Comparison of ENCODE assay signal across 13 mouse cellular contexts in genomic region chr3:101691937-101692604, GRCm38 (mm10).
"Had no signal": no experiment of that assay in that cellular context is flagged by ENCODE, and none has a peak within 500 bp of the region (broad histone marks: within the 10 kb centered on the region; RNA-seq: fewer than 3 reads in every experiment).

No protein-coding gene starts in this region.

- H3K9me3 ChIP-seq: limb, embryonic 15.5 days; liver, embryonic 12.5 days; midbrain, embryonic 12.5 days had no signal

- H3K27ac ChIP-seq: kidney, embryonic 15.5 days; left cerebral cortex, adult 2 months; limb, embryonic 15.5 days; liver, embryonic 12.5 days; macrophage; midbrain, embryonic 12.5 days had no signal

- H3K36me3 ChIP-seq: kidney, embryonic 15.5 days; limb, embryonic 15.5 days; liver, embryonic 12.5 days; midbrain, embryonic 12.5 days had no signal

- H3K27me3 ChIP-seq: kidney, embryonic 15.5 days; limb, embryonic 15.5 days; liver, embryonic 12.5 days; midbrain, embryonic 12.5 days had no signal

- H3K9ac ChIP-seq: kidney, embryonic 15.5 days; limb, embryonic 15.5 days; liver, embryonic 12.5 days; lung, embryonic 14.5 days; midbrain, embryonic 12.5 days had no signal

- DNase-seq: kidney, postnatal 14 days; lung, embryonic 14.5 days; lung, postnatal 10 days; right cerebral cortex, postnatal 4 days; spleen, adult 18-20 months; thymus, postnatal 36 days had no signal

- H3K4me3 ChIP-seq: kidney, embryonic 15.5 days; left cerebral cortex, adult 2 months; limb, embryonic 15.5 days; liver, embryonic 12.5 days; midbrain, embryonic 12.5 days had no signal

- H3K4me1 ChIP-seq: kidney, embryonic 15.5 days; limb, embryonic 15.5 days; liver, embryonic 12.5 days; midbrain, embryonic 12.5 days had no signal

- H3K4me2 ChIP-seq: kidney, embryonic 15.5 days; limb, embryonic 15.5 days; liver, embryonic 12.5 days; lung, embryonic 14.5 days; midbrain, embryonic 12.5 days had no signal

- ATAC-seq: liver, embryonic 12.5 days; midbrain, embryonic 16.5 days had no signal
